Mouse (Mus musculus): ENCODE data around the gene Tspyl1.

GRCm38 (mm10) chr10:34233931-34234745 lies 47.9 kb upstream of the Tspyl1 start:
- no peak for TF ChIP-seq CTCF (conservative IDR thresholded peaks at IDR 0.05; ENCODE audit: insufficient read depth, insufficient read length, low read depth, low read length)
- TF ChIP-seq POLR2A (IDR thresholded peaks at IDR 0.05; ENCODE audit: low read depth, low read length), result no peak
